Mouse (Mus musculus) MEL (cell line): ENCODE measurements around the gene Erv3. TPM values are rescaled to one million over a fixed set of nuclear protein-coding genes. Genes with fewer than 3 reads are reported as not detected.
A peak's percentile ranks its signal among the peaks of the same experiment; 100 is the strongest.

Experiments
- DNase-seq: peaks from one replicate; pipeline ENCODE4 v3.0.0; 2011; ENCODE audit warnings: low read depth, low spot score
- H3K27ac ChIP-seq: 2 replicates; pipeline ENCODE4 v1.5.1; 2012; ENCODE audit warnings: low read depth, mild to moderate bottlenecking, control low read depth, low read length, moderate library complexity; ENCODE audit not compliant: control insufficient read depth
- H3K27me3 ChIP-seq, 2 experiments: fragments of 150-350 bp in 1 of 2; sonication (generic) in 1 of 2; 2 replicates each; pipeline ENCODE4 v1.6.1; 2012; ENCODE audit warnings: low read length in 2 of 2, mild to moderate bottlenecking in 2 of 2, improper control_type of control experiment in 1 of 2, moderate library complexity in 1 of 2; ENCODE audit not compliant: insufficient read depth in 2 of 2, control insufficient read depth in 1 of 2
- H3K36me3 ChIP-seq, 2 experiments: 2 replicates each; pipeline ENCODE4 v1.6.1; 2012 to 2014; ENCODE audit warnings: low read length in 2 of 2, improper control_type of control experiment in 1 of 2, inconsistent platforms in 1 of 2, mild to moderate bottlenecking in 1 of 2; ENCODE audit not compliant: insufficient read depth in 2 of 2, control insufficient read depth in 1 of 2
- H3K4me1 ChIP-seq, 2 experiments: fragments of 150-350 bp in 1 of 2; sonication (generic) in 1 of 2; 2 replicates each; pipeline ENCODE4 v1.6.1; 2012; ENCODE audit warnings: low read length in 2 of 2, improper control_type of control experiment in 1 of 2, mild to moderate bottlenecking in 1 of 2; ENCODE audit not compliant: insufficient read depth in 2 of 2, control insufficient read depth in 1 of 2
- H3K4me3 ChIP-seq, 2 experiments: fragments of 150-350 bp in 1 of 2; sonication (generic) in 1 of 2; 2 replicates each; pipeline ENCODE4 v1.5.1; 2012; ENCODE audit warnings: low read depth in 2 of 2, low read length in 2 of 2, mild to moderate bottlenecking in 2 of 2, moderate library complexity in 2 of 2, control low read depth in 1 of 2, improper control_type of control experiment in 1 of 2; ENCODE audit not compliant: control insufficient read depth in 1 of 2, insufficient read depth in 1 of 2
- H3K79me2 ChIP-seq: 2 replicates; pipeline ENCODE4 v1.6.1; 2012; ENCODE audit warnings: mild to moderate bottlenecking, low read length, moderate library complexity; ENCODE audit not compliant: control insufficient read depth, poor library complexity, insufficient read depth
- H3K9ac ChIP-seq: 2 replicates; pipeline ENCODE4 v1.6.1; 2012; ENCODE audit warnings: low read depth, mild to moderate bottlenecking, control low read depth, low read length, moderate library complexity; ENCODE audit not compliant: control insufficient read depth, poor library complexity, severe bottlenecking
- H3K9me3 ChIP-seq: fragments of 150-350 bp; sonication (generic); replicated peaks from 2 replicates; pipeline ENCODE4 v1.6.1; 2012; ENCODE audit warnings: mild to moderate bottlenecking, low read length, improper control_type of control experiment, moderate library complexity; ENCODE audit not compliant: insufficient read depth
- BHLHE40 ChIP-seq: IDR thresholded peaks from 2 replicates; pipeline ENCODE4 v1.6.1; 2012; ENCODE audit warnings: low read depth, mild to moderate bottlenecking, inconsistent platforms, low read length, improper control_type of control experiment, borderline replicate concordance
- CHD1 ChIP-seq: IDR thresholded peaks from 2 replicates; pipeline ENCODE4 v1.6.1; 2012; ENCODE audit warnings: low read depth, mild to moderate bottlenecking, inconsistent platforms, low read length, improper control_type of control experiment
- CHD2 ChIP-seq: IDR thresholded peaks from 2 replicates; pipeline ENCODE4 v1.6.1; 2011; ENCODE audit warnings: low read length, improper control_type of control experiment
- E2F4 ChIP-seq: IDR thresholded peaks from 2 replicates; pipeline ENCODE4 v1.6.1; 2011; ENCODE audit warnings: low read depth, low read length, improper control_type of control experiment, borderline replicate concordance
- ELF1 ChIP-seq: IDR thresholded peaks from 2 replicates; pipeline ENCODE4 v1.6.1; 2014; ENCODE audit warnings: low read depth, mild to moderate bottlenecking, inconsistent platforms, low read length, improper control_type of control experiment, moderate library complexity
- EP300 ChIP-seq, 2 experiments: IDR thresholded peaks; 2 replicates each; pipeline ENCODE4 v1.6.1; 2011; ENCODE audit warnings: improper control_type of control experiment in 2 of 2, low read length in 2 of 2, low read depth in 1 of 2, mild to moderate bottlenecking in 1 of 2
- ETS1 ChIP-seq: IDR thresholded peaks from 2 replicates; pipeline ENCODE4 v1.6.1; 2012; ENCODE audit warnings: low read depth, mild to moderate bottlenecking, inconsistent platforms, low read length, improper control_type of control experiment, moderate library complexity
- GABPA ChIP-seq: IDR thresholded peaks from 2 replicates; pipeline ENCODE4 v1.6.1; 2012; ENCODE audit warnings: low read depth, mild to moderate bottlenecking, inconsistent platforms, low read length, improper control_type of control experiment, moderate library complexity
- GATA1 ChIP-seq: IDR thresholded peaks from 2 replicates; pipeline ENCODE4 v1.6.1; 2011; ENCODE audit warnings: low read depth, low read length, improper control_type of control experiment
- KAT2A ChIP-seq: conservative IDR thresholded peaks from 2 replicates; pipeline ENCODE4 v1.6.1; 2012; ENCODE audit warnings: low read depth, low read length, improper control_type of control experiment, inconsistent platforms
- MAFK ChIP-seq: IDR thresholded peaks from 2 replicates; pipeline ENCODE4 v1.6.1; 2011; ENCODE audit warnings: low read depth, mild to moderate bottlenecking, low read length, improper control_type of control experiment, borderline replicate concordance
- MAX ChIP-seq: IDR thresholded peaks from 2 replicates; pipeline ENCODE4 v1.6.1; 2011; ENCODE audit warnings: low read length, improper control_type of control experiment
- MAZ ChIP-seq: IDR thresholded peaks from 2 replicates; pipeline ENCODE4 v1.6.1; 2012; ENCODE audit warnings: low read depth, mild to moderate bottlenecking, inconsistent platforms, low read length, improper control_type of control experiment
- MEF2A ChIP-seq: IDR thresholded peaks from 2 replicates; pipeline ENCODE4 v1.6.1; 2014; ENCODE audit warnings: low read depth, mild to moderate bottlenecking, inconsistent platforms, low read length, improper control_type of control experiment; ENCODE audit not compliant: poor library complexity, insufficient replicate concordance, severe bottlenecking; ENCODE audit errors: extremely low read depth
- MXI1 ChIP-seq: IDR thresholded peaks from 2 replicates; pipeline ENCODE4 v1.6.1; 2011; ENCODE audit warnings: mild to moderate bottlenecking, low read depth, low read length, improper control_type of control experiment
- MYB ChIP-seq: IDR thresholded peaks from 2 replicates; pipeline ENCODE4 v1.6.1; 2011; ENCODE audit warnings: mild to moderate bottlenecking, low read depth, low read length, improper control_type of control experiment
- NELFE ChIP-seq: IDR thresholded peaks from 2 replicates; pipeline ENCODE4 v1.6.1; 2011; ENCODE audit warnings: low read depth, low read length, improper control_type of control experiment
- POLR2AphosphoS2 ChIP-seq: IDR thresholded peaks from 2 replicates; pipeline ENCODE4 v1.6.1; 2011; ENCODE audit warnings: low read length, improper control_type of control experiment
- POLR2AphosphoS5 ChIP-seq: IDR thresholded peaks from 2 replicates; pipeline ENCODE4 v1.6.1; 2012; ENCODE audit warnings: low read depth, borderline replicate concordance, mild to moderate bottlenecking, inconsistent platforms, low read length, moderate library complexity, mixed read lengths
- RCOR1 ChIP-seq: IDR thresholded peaks from 2 replicates; pipeline ENCODE4 v1.6.1; 2012; ENCODE audit warnings: low read depth, mild to moderate bottlenecking, inconsistent platforms, low read length, improper control_type of control experiment
- SIN3A ChIP-seq: IDR thresholded peaks from 2 replicates; pipeline ENCODE4 v1.6.1; 2012; ENCODE audit warnings: low read length, improper control_type of control experiment, inconsistent platforms
- SMC3 ChIP-seq: IDR thresholded peaks from 2 replicates; pipeline ENCODE4 v1.6.1; 2011; ENCODE audit warnings: low read depth, low read length, improper control_type of control experiment
- TCF12 ChIP-seq: IDR thresholded peaks from 2 replicates; pipeline ENCODE4 v1.6.1; 2014; ENCODE audit warnings: low read depth, mild to moderate bottlenecking, inconsistent platforms, low read length, improper control_type of control experiment, moderate library complexity
- UBTF ChIP-seq: IDR thresholded peaks from 2 replicates; pipeline ENCODE4 v1.6.1; 2012; ENCODE audit warnings: low read depth, mild to moderate bottlenecking, inconsistent platforms, low read length, improper control_type of control experiment, moderate library complexity, borderline replicate concordance; ENCODE audit not compliant: insufficient read depth
- USF1 ChIP-seq: IDR thresholded peaks from 2 replicates; pipeline ENCODE4 v1.6.1; 2014; ENCODE audit warnings: low read depth, mild to moderate bottlenecking, inconsistent platforms, low read length, improper control_type of control experiment, moderate library complexity
- USF2 ChIP-seq, 2 experiments: IDR thresholded peaks; 2 replicates each; pipeline ENCODE4 v1.6.1; 2011 to 2012; ENCODE audit warnings: improper control_type of control experiment in 2 of 2, low read length in 2 of 2, borderline replicate concordance in 1 of 2, inconsistent platforms in 1 of 2, low read depth in 1 of 2, mild to moderate bottlenecking in 1 of 2; ENCODE audit not compliant: insufficient read depth in 1 of 2
- ZKSCAN1 ChIP-seq: IDR thresholded peaks from 2 replicates; pipeline ENCODE4 v1.6.1; 2012; ENCODE audit warnings: low read depth, mild to moderate bottlenecking, inconsistent platforms, low read length, improper control_type of control experiment, moderate library complexity
- ZNF384 ChIP-seq: IDR thresholded peaks from 2 replicates; pipeline ENCODE4 v1.6.1; 2012; ENCODE audit warnings: low read depth, mild to moderate bottlenecking, inconsistent platforms, low read length, improper control_type of control experiment
- polyA plus RNA-seq, 2 experiments: library from polyadenylated mRNA; stranded (reverse) in 1 of 2; unstranded in 1 of 2; fragments of >175 nt in 1 of 2; fragments of >200 nt in 1 of 2; gene quantifications; 2 replicates each; pipeline versions ENCODE4 v1.2.1 to v1.2.4; 2012; ENCODE audit warnings: low replicate concordance in 2 of 2, low read depth in 1 of 2; ENCODE audit not compliant: insufficient read length in 2 of 2, insufficient read depth in 1 of 2, missing spikeins in 1 of 2
- total RNA-seq: library from RNA; depleted of rRNA; stranded (reverse); fragments of 300-350 nt; gene quantifications from 2 replicates; pipeline ENCODE4 v1.2.3, GENCODE M21; 2012

Gene Erv3
- total and polyA plus RNA-seq, 3 experiments = 0.36 to 0.62 TPM; not detected in 1

GRCm38 (mm10) chr2:131866676-131867075 lies 7.1 kb upstream of the Erv3 start:
- H3K4me3 ChIP-seq = no peak overlapping the region
- no peaks in the 10 kb centered on the region for H3K79me2 ChIP-seq
- peaks cover 0 to 2% of the 10 kb centered on the region in 2 experiments; a peak in 3 of 4 replicates for H3K27me3 ChIP-seq
- no peak overlapping the region for H3K27ac ChIP-seq
- H3K4me1 ChIP-seq = peaks cover 15 to 21% of the 10 kb centered on the region in 2 experiments
- no peak for DNase-seq
- H3K9me3 ChIP-seq = no peaks in the 10 kb centered on the region; the same call in 1 of the 2 replicates
- TF ChIP-seq MXI1 = no peak
- TF ChIP-seq SMC3 = no peak
- TF ChIP-seq NELFE = no peak
- TF ChIP-seq SIN3A = no peak
- no peak for TF ChIP-seq CHD1
- no peak for TF ChIP-seq BHLHE40
- no peak for TF ChIP-seq UBTF
- no peak for TF ChIP-seq RCOR1
- TF ChIP-seq GATA1 = no peak
- TF ChIP-seq MYB = no peak
- no peak for TF ChIP-seq MAZ
- peaks cover 0 to 11% of the 10 kb centered on the region in 2 experiments; a peak in 2 of 4 replicates for H3K36me3 ChIP-seq
- no peak overlapping the region for H3K9ac ChIP-seq

- H3K27me3 ChIP-seq = no peaks in the 10 kb centered on the region
- H3K4me3 ChIP-seq = no peak overlapping the region
- H3K9me3 ChIP-seq = no peaks in the 10 kb centered on the region; the same call in 1 of the 2 replicates
- DNase-seq = peak; percentile 37
- H3K9ac ChIP-seq = no peak overlapping the region
- peaks cover 0 to 11% of the 10 kb centered on the region in 2 experiments; a peak in 2 of 4 replicates for H3K36me3 ChIP-seq
- peaks cover 18 to 27% of the 10 kb centered on the region in 2 experiments for H3K4me1 ChIP-seq
- peak overlapping the region; percentile 43 for H3K27ac ChIP-seq
- no peaks in the 10 kb centered on the region for H3K79me2 ChIP-seq
- TF ChIP-seq CHD1 (no peak), ELF1 (no peak), NELFE (no peak), MXI1 (peak; percentile 38; the same call in 1 of the 2 replicates), TCF12 (peak; percentile 96), RCOR1 (peak; percentile 58; the same call in 1 of the 2 replicates), GABPA (0 out of 2 replicates have a peak, but pooled peaks have one; percentile 9), USF1 (no peak), KAT2A (0 out of 2 replicates have a peak, but pooled peaks have one; percentile 26), POLR2AphosphoS5 (no peak), MEF2A (no peak), CHD2 (no peak), EP300 (IDR thresholded peaks at IDR 0.05; ENCODE audit: low read depth in 1 of 2, low read length in 2 of 2) (peak; percentile 79 to 84), MAZ (no peak), MAFK (0 out of 2 replicates have a peak, but pooled peaks have one; percentile 24), USF2 (IDR thresholded peaks at IDR 0.05; ENCODE audit: borderline replicate concordance in 1 of 2, insufficient read depth in 1 of 2, low read depth in 1 of 2, low read length in 2 of 2) (no peak), POLR2AphosphoS2 (no peak), MAX (no peak), GATA1 (peak; percentile 91), ETS1 (peak; percentile 97), ZNF384 (peak; percentile 97), BHLHE40 (peak; percentile 51; the same call in 1 of the 2 replicates), ZKSCAN1 (peak; percentile 49; the same call in 1 of the 2 replicates), SIN3A (peak; percentile 54), E2F4 (no peak), SMC3 (no peak), UBTF (no peak)
Observed at GRCm38 (mm10) chr2:131864262-131864796, 4.8 kb upstream of the Erv3 start.
